Mouse (Mus musculus) lung, adult 2 months (tissue): ENCODE data around the gene Rxra.

ENCODE experiments used
- CTCF ChIP-seq: fragments of 200-500 bp; IDR thresholded peaks from 2 replicates; pipeline ENCODE4 v1.5.1; 2011; ENCODE audit warnings: mild to moderate bottlenecking, low read length, control low read depth; ENCODE audit not compliant: insufficient read depth
- POLR2A ChIP-seq: fragments of 200-500 bp; IDR thresholded peaks from 2 replicates; pipeline ENCODE4 v1.6.1; 2011; ENCODE audit warnings: low read depth, mild to moderate bottlenecking, control low read depth, low read length, borderline replicate concordance; ENCODE audit errors: extremely low read depth

DNA sequence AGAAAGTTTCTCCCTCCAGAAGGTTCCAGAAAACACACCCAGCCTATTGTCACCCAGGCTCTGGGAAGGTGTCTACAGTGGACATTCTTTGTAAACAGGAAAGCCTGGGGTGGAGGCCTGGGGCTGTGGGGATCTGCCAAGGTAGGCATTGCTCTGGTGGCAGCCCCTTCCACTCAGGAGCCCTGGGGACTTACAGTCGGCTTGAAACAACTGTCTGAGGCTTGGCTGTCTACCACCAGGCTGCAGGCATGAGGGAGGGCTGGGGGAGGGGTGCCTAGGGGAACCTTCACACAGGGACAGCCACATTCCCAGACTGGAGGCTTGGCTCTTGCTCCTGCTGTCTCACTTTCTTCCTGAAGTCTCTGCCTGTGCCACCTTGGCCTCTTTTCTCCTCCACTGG lies 58.1 kb downstream of the Rxra start:
- TF ChIP-seq CTCF (no peak), POLR2A (no peak)
